8 mouse cellular contexts compared by ENCODE assay signal in the genomic region with DNA sequence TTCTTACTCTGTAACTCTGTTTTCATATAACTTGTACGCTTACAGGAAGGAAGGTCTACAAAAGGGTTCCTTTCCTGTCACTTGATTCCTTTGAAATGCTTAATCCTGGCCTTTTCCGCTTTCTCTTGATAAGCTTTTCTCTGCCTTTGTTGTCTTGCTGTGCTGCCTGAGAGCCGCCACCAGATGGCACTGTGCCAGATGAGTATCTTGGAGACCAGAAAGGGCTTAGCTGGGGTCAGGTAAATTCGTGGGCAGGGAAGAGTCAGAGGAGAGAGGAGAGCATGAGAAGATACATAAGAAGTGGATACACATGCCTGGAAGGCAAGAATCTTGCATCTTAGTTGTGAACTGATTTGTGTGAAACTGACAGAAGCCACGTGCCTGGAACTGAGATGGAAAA. TPM values are rescaled to one million over a fixed set of nuclear protein-coding genes. Genes with fewer than 3 reads are reported as not detected.
DNase-seq lines count a peak whose midpoint lies in the region; TF ChIP-seq lines count a peak whose summit lies in the region.

No protein-coding gene starts in this region.

- H3K9me3 ChIP-seq in forebrain, embryonic 10.5 days, result no peaks in the 10 kb centered on the region

- no peak overlapping the region for H3K4me3 ChIP-seq in forebrain, embryonic 10.5 days
- H3K4me3 ChIP-seq in lung, adult 2 months (replicated peaks; ENCODE audit: extremely low read depth, low read depth, low read length), result no peak overlapping the region

- TF ChIP-seq POLR2A in lung, adult 2 months (IDR thresholded peaks at IDR 0.05; ENCODE audit: borderline replicate concordance, extremely low read depth, low read depth, low read length), result no peak

- 11% methylated on average over 5 of the region's 5 CpGs for WGBS in forebrain, embryonic 10.5 days
- 16% methylated on average over 5 of the region's 5 CpGs for WGBS in lung, adult 2 months

- TF ChIP-seq CTCF in lung, adult 2 months (IDR thresholded peaks at IDR 0.05; ENCODE audit: insufficient read depth, low read length), result peak; percentile 76

- peak; percentile 25 for DNase-seq in left cerebral cortex, adult 11 months (ENCODE audit: low spot score)
- no peak for DNase-seq in left cerebral cortex, postnatal 36 days (ENCODE audit: low spot score in 2 of 2)
- DNase-seq in adrenal gland, postnatal 14 days, result peak; percentile 83
- DNase-seq in forebrain, embryonic 10.5 days (ENCODE audit: extremely low spot score, low spot score), result peak; percentile 80
- peak; percentile 22 to 53 for DNase-seq in kidney, adult 8-10 months
- peak; percentile 40 for DNase-seq in lung, adult 2 months
- DNase-seq in retina, postnatal 1 day, result peak; percentile 87
- DNase-seq in urinary bladder, postnatal 25 days (ENCODE audit: low spot score), result peak; percentile 51

- intact Hi-C loops in left cerebral cortex, postnatal 36 days (cut with DNase I), result loop anchor here (2.0 to 5.0 kb wide), 2 partner anchors 330 to 368 kb away; no protein-coding TSS in a partner anchor

- H3K27ac ChIP-seq in forebrain, embryonic 10.5 days, result 0 out of 2 replicates have a peak overlapping the region, but pooled peaks have one; percentile 11

- no peaks in the 10 kb centered on the region for H3K36me3 ChIP-seq in forebrain, embryonic 10.5 days (replicated peaks)

- peaks cover 21% of the 10 kb centered on the region; the same call in 1 of the 2 replicates for H3K27me3 ChIP-seq in forebrain, embryonic 10.5 days (ENCODE audit: poor library complexity, severe bottlenecking)

- H3K4me1 ChIP-seq in forebrain, embryonic 10.5 days, result peaks cover 22% of the 10 kb centered on the region
- H3K4me1 ChIP-seq in lung, adult 2 months (ENCODE audit: control insufficient read depth, insufficient read depth, low read length), result no peaks in the 10 kb centered on the region

RNA-seq across cellular contexts. Expression of gene St8sia2, which starts 11.5 kb away (rescaled TPM):
- total RNA-seq in left cerebral cortex, postnatal 36 days (2021), result 1 to 10 TPM; 1.3 to 1.6 TPM
- total RNA-seq in adrenal gland, postnatal 14 days (2021), result 1.0 and 2.4 TPM in 2 replicates
- 11.4 and 12.4 TPM in 2 replicates for polyA plus RNA-seq in forebrain, embryonic 10.5 days (2016; fragmentation: Nextera tagmentation; extraction: Ambion mirVana)
- polyA plus RNA-seq in lung, adult 2 months (2012; rRNA removed), result 6.2 and 7.8 TPM in 2 replicates

Comparison
In these comparisons a context has a peak if more than half of its experiments do, and no peak if none do; other contexts are left out.
1. DNase-seq: peak in left cerebral cortex, adult 11 months (single experiment), adrenal gland, postnatal 14 days (single experiment), forebrain, embryonic 10.5 days (single experiment), kidney, adult 8-10 months (2 of 2), lung, adult 2 months (single experiment), retina, postnatal 1 day (single experiment) and urinary bladder, postnatal 25 days (single experiment); none in left cerebral cortex, postnatal 36 days (0 of 2).